Mouse (Mus musculus) heart, embryonic 15.5 days (tissue): ENCODE results near the gene Siah2. TPM values are rescaled to one million over a fixed set of nuclear protein-coding genes. Genes with fewer than 3 reads are reported as not detected.

Source experiments
- ATAC-seq: fragments of 200-750 bp; cut with Nextera tagmentation; replicated peaks from 2 replicates; pipeline ENCODE4 v1.8.0; 2017; ENCODE audit warnings: low read depth, moderate TSS enrichment; ENCODE audit not compliant: insufficient number of reproducible peaks, insufficient read depth, low FRiP score
- H3K27ac ChIP-seq: fragments of 300-500 bp; sonication (generic); 2 replicates; pipeline ENCODE4 v1.5.1; 2015; ENCODE audit warnings: mild to moderate bottlenecking, inconsistent platforms
- H3K27me3 ChIP-seq: fragments of 300-500 bp; sonication (generic); 2 replicates; pipeline ENCODE4 v1.6.1; 2015; ENCODE audit warnings: inconsistent platforms
- H3K36me3 ChIP-seq: fragments of 300-500 bp; sonication (generic); 2 replicates; pipeline ENCODE4 v1.6.1; 2015; ENCODE audit warnings: mild to moderate bottlenecking, inconsistent platforms
- H3K4me1 ChIP-seq: fragments of 300-500 bp; sonication (generic); replicated peaks from 2 replicates; pipeline ENCODE4 v1.6.1; 2015; ENCODE audit warnings: inconsistent platforms
- H3K4me2 ChIP-seq: fragments of 300-500 bp; sonication (generic); 2 replicates; pipeline ENCODE4 v1.6.1; 2015; ENCODE audit warnings: inconsistent platforms, mild to moderate bottlenecking, moderate library complexity
- H3K4me3 ChIP-seq: fragments of 300-500 bp; sonication (generic); 2 replicates; pipeline ENCODE4 v1.5.1; 2015; ENCODE audit warnings: mild to moderate bottlenecking, inconsistent platforms
- H3K9ac ChIP-seq: fragments of 300-500 bp; sonication (generic); 2 replicates; pipeline ENCODE4 v1.6.1; 2015; ENCODE audit warnings: mild to moderate bottlenecking, inconsistent platforms
- H3K9me3 ChIP-seq: fragments of 300-500 bp; sonication (generic); replicated peaks from 2 replicates; pipeline ENCODE4 v1.6.1; 2016; ENCODE audit warnings: inconsistent platforms
- WGBS: fragments of 180-500 bp; shearing (Covaris S2); methylation state at CpG from one replicate; pipeline ENCODE4 v1.1.7; 2015; ENCODE audit warnings: mixed read lengths; 5-methylcytosine and 5-hydroxymethylcytosine counted together
- polyA plus RNA-seq: library from polyadenylated mRNA; unstranded; fragments of >200 nt; fragmentation: Nextera tagmentation; extraction: Ambion mirVana; gene quantifications from 2 replicates; pipeline ENCODE4 v1.2.1, GENCODE M21; 2015

The Siah2 gene
- polyA plus RNA-seq, 1 experiment from 2014 or later, result 4.7 TPM

DNA sequence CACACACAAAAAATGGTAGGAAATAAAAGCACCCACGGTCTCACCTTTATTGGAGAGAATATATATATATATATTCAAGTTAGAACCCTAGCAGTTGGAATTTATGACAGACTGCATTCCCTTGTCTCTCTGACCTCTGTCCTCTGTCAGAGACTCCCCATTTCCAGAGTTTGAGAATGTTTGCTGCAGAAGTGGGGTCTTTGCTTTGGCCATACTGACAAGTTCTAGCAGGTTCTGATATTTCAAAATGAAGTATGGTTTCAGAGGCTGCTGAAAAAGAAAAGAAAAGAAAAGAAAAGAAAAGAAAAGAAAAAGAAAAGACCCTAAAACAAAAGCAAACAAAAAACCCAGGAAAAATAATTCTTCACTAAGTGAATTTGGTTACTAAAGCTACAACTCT lies 2.8 kb upstream of the Siah2 start:
- Histone ChIP-seq H3K27ac (no peak overlapping the region), H3K27me3 (no peaks in the 10 kb centered on the region), H3K4me1 (peaks cover 13% of the 10 kb centered on the region; the same call in 1 of the 2 replicates), H3K36me3 (no peaks in the 10 kb centered on the region), H3K9ac (no peak overlapping the region), H3K4me2 (no peak overlapping the region), H3K4me3 (no peak overlapping the region), H3K9me3 (no peaks in the 10 kb centered on the region)
- no peak for ATAC-seq
- 89% methylated on average over 1 of the region's 1 CpGs for WGBS

DNA sequence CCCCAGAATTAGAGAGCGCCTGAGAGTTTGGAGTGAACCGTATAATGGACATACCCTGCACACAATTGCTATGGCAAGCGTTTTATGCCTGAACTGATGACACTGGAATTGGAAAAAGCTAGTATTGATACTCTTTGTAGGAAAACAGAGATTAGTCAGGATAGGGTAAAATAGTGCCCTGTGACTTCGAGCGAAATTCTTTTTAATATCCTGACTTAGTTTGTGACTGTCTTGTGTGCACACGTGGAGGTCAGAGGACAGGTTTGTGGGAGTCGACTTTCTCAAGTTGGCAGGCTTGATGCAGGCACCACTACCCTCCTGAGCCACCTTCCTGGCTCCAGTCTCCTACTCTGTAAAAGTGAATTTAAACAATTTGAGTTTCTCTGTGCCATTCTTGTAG lies 1.1 kb upstream of the Siah2 start:
- H3K36me3 ChIP-seq, result no peaks in the 10 kb centered on the region
- H3K4me1 ChIP-seq, result peaks cover 19% of the 10 kb centered on the region
- ATAC-seq, result no peak
- H3K9me3 ChIP-seq, result no peaks in the 10 kb centered on the region
- WGBS, result 79% methylated on average over 7 of the region's 7 CpGs
- no peak overlapping the region for H3K4me3 ChIP-seq
- no peak overlapping the region for H3K9ac ChIP-seq
- H3K27ac ChIP-seq, result no peak overlapping the region
- no peak overlapping the region for H3K4me2 ChIP-seq
- H3K27me3 ChIP-seq, result no peaks in the 10 kb centered on the region

DNA sequence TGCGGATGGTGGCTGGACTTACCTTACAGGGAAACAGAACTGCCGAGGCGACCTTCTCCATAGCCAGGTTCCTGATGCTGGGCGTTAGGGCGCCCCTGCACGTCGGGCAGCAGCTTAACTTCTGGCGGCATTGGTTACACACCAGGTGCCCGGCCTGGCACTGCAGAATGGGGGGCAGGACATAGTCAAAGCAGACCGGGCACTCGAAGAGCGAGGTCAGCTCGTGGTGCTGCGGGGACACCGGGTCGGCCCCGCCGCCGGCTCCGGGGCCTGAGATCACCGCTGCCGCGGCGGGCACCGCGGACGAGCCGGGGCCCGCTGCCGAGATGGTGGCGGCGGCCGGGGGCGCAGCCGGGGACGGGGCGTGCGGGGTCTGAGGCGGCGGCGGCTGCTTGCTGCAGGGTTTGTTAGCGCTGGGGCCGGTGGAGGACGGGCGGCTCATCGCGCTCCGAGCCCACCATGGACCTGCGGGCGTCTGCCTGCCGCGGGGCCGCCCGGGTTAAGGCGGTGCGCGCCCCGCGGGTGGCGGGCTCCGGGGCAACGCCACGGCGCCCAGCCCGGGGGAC lies 743 bp downstream of the Siah2 start:
- Histone ChIP-seq H3K36me3 (no peaks in the 10 kb centered on the region), H3K4me2 (peak overlapping the region; percentile 88), H3K4me1 (peaks cover 19% of the 10 kb centered on the region), H3K9ac (peak overlapping the region; percentile 86), H3K27me3 (no peaks in the 10 kb centered on the region), H3K27ac (peak overlapping the region; percentile 97), H3K9me3 (no peaks in the 10 kb centered on the region), H3K4me3 (peak overlapping the region; percentile 87)
- WGBS, result under 1% methylated on average over 59 of the region's 65 CpGs
- no peak; the same call in 1 of the 2 replicates for ATAC-seq

DNA sequence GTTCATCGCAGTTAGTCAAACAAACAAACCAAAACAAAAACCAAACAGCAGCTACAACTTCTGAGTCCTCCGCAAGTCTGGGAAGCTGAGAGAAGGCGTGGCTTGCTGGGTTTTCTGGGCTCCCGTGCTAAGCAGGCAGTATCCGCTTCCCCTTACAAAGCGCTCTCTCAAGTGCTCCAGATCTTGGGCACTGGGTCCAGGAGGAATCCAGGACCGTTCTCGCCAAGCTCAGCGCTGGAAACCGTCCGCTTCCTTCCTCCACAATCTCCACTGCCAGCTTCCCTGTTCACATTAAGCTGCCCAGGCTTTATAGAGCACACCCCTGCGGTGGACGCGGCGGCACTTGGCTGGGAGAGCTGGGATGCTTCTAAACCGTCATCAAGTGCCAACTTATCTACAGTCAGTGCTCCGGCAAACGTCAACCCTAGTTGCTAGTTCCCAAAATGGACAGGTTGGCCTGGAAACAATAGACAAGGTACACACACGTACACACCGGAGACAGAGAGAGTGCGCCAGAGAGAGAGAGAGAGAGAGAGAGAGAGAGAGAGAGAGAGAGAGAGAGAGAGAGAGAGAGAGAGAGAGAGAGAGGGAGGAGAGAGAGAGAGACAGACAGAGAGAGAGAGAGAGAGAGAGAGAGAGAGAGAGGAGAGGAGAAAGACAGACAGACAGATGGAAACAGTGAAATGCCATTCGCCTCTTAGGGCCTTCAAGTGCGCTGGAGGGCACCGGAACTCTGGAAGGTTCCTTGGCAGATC lies 1.4 kb downstream of the Siah2 start:
- H3K27ac ChIP-seq, result peak overlapping the region; percentile 97
- peak overlapping the region; percentile 87 for H3K4me3 ChIP-seq
- H3K4me2 ChIP-seq, result peak overlapping the region; percentile 88
- H3K4me1 ChIP-seq, result peaks cover 19% of the 10 kb centered on the region
- H3K9ac ChIP-seq, result peak overlapping the region; percentile 86
- ATAC-seq, result peak; percentile 45
- H3K27me3 ChIP-seq, result no peaks in the 10 kb centered on the region
- WGBS, result under 1% methylated on average over 24 of the region's 24 CpGs
- H3K9me3 ChIP-seq, result no peaks in the 10 kb centered on the region
- H3K36me3 ChIP-seq, result no peaks in the 10 kb centered on the region

DNA sequence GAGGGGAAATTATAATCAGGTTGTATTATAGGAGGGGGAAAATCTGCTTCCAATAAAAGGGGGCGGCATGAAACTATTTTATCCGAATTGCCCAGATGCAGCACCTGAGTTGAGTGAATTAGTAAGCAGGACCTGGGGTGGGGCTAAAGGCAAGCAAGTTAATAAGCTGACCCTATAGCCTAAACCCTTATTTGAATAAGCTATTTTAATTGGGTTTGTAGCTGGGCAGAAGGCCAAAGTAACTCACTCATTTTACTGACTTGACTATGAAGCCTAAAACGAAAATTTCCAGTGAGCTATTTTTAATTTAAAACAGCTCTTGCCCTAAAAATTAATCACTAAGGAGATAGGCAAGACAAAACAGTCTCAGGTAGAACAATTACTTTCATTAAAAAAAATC lies 2.5 kb downstream of the Siah2 start:
- no peaks in the 10 kb centered on the region for H3K9me3 ChIP-seq
- peaks cover 19% of the 10 kb centered on the region for H3K4me1 ChIP-seq
- H3K36me3 ChIP-seq, result no peaks in the 10 kb centered on the region
- 53% methylated on average over 3 of the region's 3 CpGs for WGBS
- peak overlapping the region; percentile 88 for H3K4me2 ChIP-seq
- H3K27me3 ChIP-seq, result no peaks in the 10 kb centered on the region
- no peak for ATAC-seq
- H3K27ac ChIP-seq, result no peak overlapping the region
- H3K9ac ChIP-seq, result no peak overlapping the region
- H3K4me3 ChIP-seq, result no peak overlapping the region

DNA sequence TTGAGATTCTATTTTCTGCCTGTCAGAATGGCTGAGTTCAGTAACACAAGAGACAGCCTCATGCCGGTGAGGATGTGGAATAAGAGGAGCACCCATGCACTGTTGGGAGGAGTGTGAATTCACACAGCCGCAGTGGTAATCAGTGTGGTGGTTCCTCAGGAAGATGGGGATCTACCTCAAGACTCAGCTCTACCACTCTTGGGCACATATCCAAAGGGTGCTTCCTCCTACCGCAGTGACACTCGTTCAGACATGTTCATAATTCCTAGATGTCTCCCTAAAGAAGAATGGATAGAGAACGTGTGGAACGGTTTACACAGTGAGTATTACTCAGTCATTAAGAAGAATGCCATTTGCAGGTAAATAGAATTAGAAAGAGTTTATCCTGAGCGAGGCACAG lies 3.1 kb downstream of the Siah2 start:
- no peak for ATAC-seq
- Histone ChIP-seq H3K27ac (no peak overlapping the region), H3K27me3 (no peaks in the 10 kb centered on the region), H3K36me3 (no peaks in the 10 kb centered on the region), H3K9ac (no peak overlapping the region), H3K4me2 (no peak overlapping the region), H3K9me3 (no peaks in the 10 kb centered on the region), H3K4me3 (no peak overlapping the region), H3K4me1 (peaks cover 19% of the 10 kb centered on the region)
- WGBS, result 87% methylated on average over 7 of the region's 7 CpGs

DNA sequence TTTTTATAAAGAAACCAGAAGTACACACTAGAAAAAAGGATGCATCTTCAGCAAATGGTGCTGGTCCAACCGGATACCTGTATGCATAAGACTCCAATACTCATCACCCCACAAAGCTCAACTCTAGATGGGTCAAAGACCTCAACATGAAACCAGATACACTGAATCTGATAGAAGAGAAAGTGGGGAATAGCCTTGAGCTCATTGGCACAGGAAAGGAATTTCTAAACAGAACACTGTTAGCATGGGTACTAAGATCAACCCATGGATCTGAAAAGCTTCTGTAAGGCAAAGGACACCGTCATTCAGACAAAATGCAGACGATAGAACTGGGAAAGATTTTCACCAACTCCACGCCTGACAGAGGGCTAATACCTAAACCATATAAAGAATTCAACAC lies 3.6 kb downstream of the Siah2 start:
- Histone ChIP-seq H3K36me3 (no peaks in the 10 kb centered on the region), H3K4me3 (no peak overlapping the region), H3K9ac (no peak overlapping the region), H3K4me1 (peaks cover 19% of the 10 kb centered on the region), H3K9me3 (no peaks in the 10 kb centered on the region), H3K27ac (no peak overlapping the region), H3K27me3 (no peaks in the 10 kb centered on the region), H3K4me2 (no peak overlapping the region)
- no peak for ATAC-seq
- 91% methylated on average over 4 of the region's 4 CpGs for WGBS

DNA sequence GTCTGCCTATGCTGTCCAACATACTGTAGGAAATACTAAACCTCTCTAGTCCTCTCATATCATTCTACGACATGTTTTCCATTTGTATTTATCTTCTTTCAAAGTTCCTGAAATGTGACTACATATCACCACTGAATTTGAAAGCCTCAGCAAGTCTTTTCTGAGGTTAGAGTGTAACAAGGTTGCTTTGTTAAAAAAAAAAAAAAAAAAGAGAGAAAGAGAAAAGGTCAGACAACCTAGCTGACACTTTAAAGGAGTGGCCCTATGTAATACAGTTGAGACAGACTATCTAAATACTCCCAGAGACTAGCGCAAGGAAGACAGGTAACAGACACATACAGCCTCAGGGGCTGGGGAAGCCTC lies 5.3 kb downstream of the Siah2 start:
- WGBS, result 69% methylated on average over 2 of the region's 2 CpGs
- ATAC-seq, result no peak
- Histone ChIP-seq H3K36me3 (no peaks in the 10 kb centered on the region), H3K9ac (no peak overlapping the region), H3K4me1 (peaks cover 23% of the 10 kb centered on the region), H3K4me2 (no peak overlapping the region), H3K27me3 (no peaks in the 10 kb centered on the region), H3K27ac (no peak overlapping the region), H3K9me3 (no peaks in the 10 kb centered on the region), H3K4me3 (no peak overlapping the region)

DNA sequence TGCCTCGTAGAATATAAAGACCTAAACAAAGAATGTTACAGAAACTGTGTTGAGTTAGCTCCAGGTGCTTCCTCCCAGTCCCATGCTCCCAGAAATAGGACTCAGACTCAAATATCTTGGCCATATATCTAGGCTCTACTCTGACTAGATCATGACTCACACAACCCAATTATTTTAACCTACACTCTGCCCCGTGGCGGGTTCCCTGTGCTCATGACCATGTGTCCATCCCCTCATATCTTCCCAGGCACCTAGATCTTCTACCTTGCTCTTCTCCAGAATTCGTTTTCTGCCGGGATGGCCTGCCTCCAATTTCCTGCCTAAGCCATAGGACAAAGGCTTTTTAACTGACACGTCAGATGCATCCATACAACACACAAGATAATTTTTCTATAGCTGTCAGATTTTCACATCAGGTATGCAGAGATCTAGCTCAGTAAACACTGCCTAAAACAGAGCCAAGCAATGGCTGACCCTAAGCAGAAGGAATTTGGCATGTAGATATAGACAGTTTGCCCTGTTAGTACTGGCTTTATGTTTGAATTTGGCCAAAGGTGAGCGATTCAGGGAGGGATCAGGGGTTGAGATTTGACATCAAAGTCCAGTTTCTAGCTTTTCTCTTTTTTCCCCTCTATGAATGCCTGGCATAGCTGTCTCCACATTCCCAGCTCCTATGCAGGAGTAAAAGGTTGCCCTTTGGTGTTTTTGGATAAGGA lies 5.8 kb downstream of the Siah2 start:
- Histone ChIP-seq H3K9ac (no peak overlapping the region), H3K27ac (no peak overlapping the region), H3K36me3 (no peaks in the 10 kb centered on the region), H3K27me3 (no peaks in the 10 kb centered on the region), H3K4me3 (no peak overlapping the region), H3K4me1 (peaks cover 26% of the 10 kb centered on the region), H3K4me2 (no peak overlapping the region), H3K9me3 (no peaks in the 10 kb centered on the region)
- WGBS, result 73% methylated on average over 7 of the region's 7 CpGs
- no peak for ATAC-seq

DNA sequence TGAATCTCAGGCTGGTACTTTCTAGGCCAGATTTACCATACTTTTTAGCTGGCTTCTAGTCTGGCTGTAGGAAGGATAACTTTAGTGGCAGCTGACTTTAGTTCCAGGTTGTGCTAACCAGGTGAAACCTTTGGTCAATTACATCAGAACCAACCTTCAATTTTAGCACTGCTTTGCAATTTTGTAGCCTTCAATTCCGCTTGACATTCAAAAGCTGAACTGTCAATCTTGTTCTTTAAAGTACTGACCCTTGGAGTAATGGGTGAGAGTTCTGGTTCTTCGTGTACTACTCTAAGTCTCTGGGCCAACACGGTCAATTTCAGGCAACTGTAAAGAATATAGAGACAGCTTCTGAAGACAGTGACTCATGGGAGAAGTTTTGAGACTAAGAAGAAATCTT lies 6.8 kb downstream of the Siah2 start:
- no peaks in the 10 kb centered on the region for H3K27me3 ChIP-seq
- no peak for ATAC-seq
- H3K9me3 ChIP-seq, result no peaks in the 10 kb centered on the region
- no peak overlapping the region for H3K27ac ChIP-seq
- WGBS, result 85% methylated on average over 3 of the region's 3 CpGs
- H3K4me2 ChIP-seq, result no peak overlapping the region
- no peak overlapping the region for H3K9ac ChIP-seq
- H3K36me3 ChIP-seq, result no peaks in the 10 kb centered on the region
- H3K4me1 ChIP-seq, result peaks cover 29% of the 10 kb centered on the region
- no peak overlapping the region for H3K4me3 ChIP-seq

DNA sequence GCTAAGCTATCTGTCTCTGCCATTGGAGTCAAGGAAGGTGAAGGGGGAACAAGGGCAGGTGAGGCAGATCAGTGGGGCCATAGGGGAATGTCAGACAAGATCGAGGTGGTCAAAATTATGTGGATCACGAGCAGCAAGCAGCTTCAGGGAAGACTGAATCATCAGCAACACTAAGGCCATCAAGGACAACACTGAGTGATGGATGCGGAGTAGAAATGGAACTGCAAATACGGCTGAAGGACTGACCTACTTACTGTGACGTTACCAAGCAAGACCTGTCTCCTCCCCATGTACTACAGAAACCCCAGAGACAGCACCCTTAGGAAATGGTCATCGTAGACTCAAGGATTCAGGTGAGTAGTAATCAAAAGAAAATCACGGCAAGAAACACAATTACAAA lies 8.9 kb downstream of the Siah2 start:
- H3K4me1 ChIP-seq, result peaks cover 33% of the 10 kb centered on the region
- no peak overlapping the region for H3K4me3 ChIP-seq
- no peak overlapping the region for H3K9ac ChIP-seq
- no peaks in the 10 kb centered on the region for H3K9me3 ChIP-seq
- H3K27ac ChIP-seq, result no peak overlapping the region
- no peak for ATAC-seq
- no peaks in the 10 kb centered on the region for H3K27me3 ChIP-seq
- H3K36me3 ChIP-seq, result no peaks in the 10 kb centered on the region
- WGBS, result 84% methylated on average over 7 of the region's 7 CpGs
- no peak overlapping the region for H3K4me2 ChIP-seq
